In genomic region chr12:78332107-78332506, GRCm38 (mm10) we compare ENCODE assay signal across 8 mouse cellular contexts.
A peak's percentile ranks its signal among the peaks of the same experiment; 100 is the strongest.
DNase-seq lines count a peak whose midpoint lies in the region; ATAC-seq and TF ChIP-seq lines count a peak whose summit lies in the region.

No protein-coding gene starts in this region.

- no peaks in the 10 kb centered on the region for H3K36me3 ChIP-seq in thymus, adult 2 months (ENCODE audit: control insufficient read depth, insufficient read depth, low read length)
- no peaks in the 10 kb centered on the region for H3K36me3 ChIP-seq in embryonic facial prominence, embryonic 11.5 days (replicated peaks; ENCODE audit: control insufficient read depth, insufficient read depth, low read depth, low read length)
- no peaks in the 10 kb centered on the region for H3K36me3 ChIP-seq in hindbrain, embryonic 10.5 days

- no peak overlapping the region for H3K4me2 ChIP-seq in embryonic facial prominence, embryonic 11.5 days (ENCODE audit: low read depth, low read length)

- TF ChIP-seq CTCF in thymus, adult 2 months (IDR thresholded peaks at IDR 0.05; ENCODE audit: borderline replicate concordance, control insufficient read depth, extremely low read depth, insufficient read depth, low read length, poor library complexity): no peak

- no peaks in the 10 kb centered on the region for H3K4me1 ChIP-seq in thymus, adult 2 months (replicated peaks; ENCODE audit: control insufficient read depth, insufficient read depth, low read length)
- H3K4me1 ChIP-seq in embryonic facial prominence, embryonic 11.5 days (ENCODE audit: control insufficient read depth, insufficient read depth, low read length): no peaks in the 10 kb centered on the region
- no peaks in the 10 kb centered on the region for H3K4me1 ChIP-seq in hindbrain, embryonic 10.5 days (replicated peaks)

- ATAC-seq in embryonic facial prominence, embryonic 11.5 days (replicated peaks; ENCODE audit: insufficient number of reproducible peaks, low FRiP score, low TSS enrichment, low read depth): no peak
- ATAC-seq in megakaryocyte-erythroid progenitor cell, adult 5-6 weeks (replicated peaks; ENCODE audit: low FRiP score, low TSS enrichment, poor library complexity, severe bottlenecking): peak; percentile 73

- no peak overlapping the region for H3K9ac ChIP-seq in embryonic facial prominence, embryonic 11.5 days (replicated peaks; ENCODE audit: low read length)

- H3K4me3 ChIP-seq in thymus, adult 2 months (ENCODE audit: control insufficient read depth, insufficient read depth, low read length): no peak overlapping the region
- no peak overlapping the region for H3K4me3 ChIP-seq in embryonic facial prominence, embryonic 11.5 days (ENCODE audit: low read depth, low read length)
- H3K4me3 ChIP-seq in hindbrain, embryonic 10.5 days: no peak overlapping the region

- WGBS in thymus, adult 2 months: 69% methylated on average over 3 of the region's 3 CpGs
- WGBS in embryonic facial prominence, embryonic 11.5 days: 69% methylated on average over 3 of the region's 3 CpGs
- WGBS in hindbrain, embryonic 10.5 days: 76% methylated on average over 3 of the region's 3 CpGs

- H3K9me3 ChIP-seq in embryonic facial prominence, embryonic 11.5 days (replicated peaks; ENCODE audit: control insufficient read depth, low read length): no peaks in the 10 kb centered on the region
- H3K9me3 ChIP-seq in hindbrain, embryonic 10.5 days: no peaks in the 10 kb centered on the region

- H3K27me3 ChIP-seq in thymus, adult 2 months (ENCODE audit: control insufficient read depth, insufficient read depth, low read length): no peaks in the 10 kb centered on the region
- no peaks in the 10 kb centered on the region for H3K27me3 ChIP-seq in embryonic facial prominence, embryonic 11.5 days (ENCODE audit: control insufficient read depth, insufficient read depth, low read length)
- H3K27me3 ChIP-seq in hindbrain, embryonic 10.5 days (ENCODE audit: insufficient read depth, poor library complexity, severe bottlenecking): no peaks in the 10 kb centered on the region

- TF ChIP-seq POLR2A in thymus, adult 2 months (IDR thresholded peaks at IDR 0.05; ENCODE audit: control insufficient read depth, extremely low read depth, insufficient read depth, low read length, poor library complexity): no peak

- H3K27ac ChIP-seq in thymus, adult 2 months (ENCODE audit: control insufficient read depth, insufficient read depth, low read length): no peak overlapping the region
- H3K27ac ChIP-seq in embryonic facial prominence, embryonic 11.5 days (replicated peaks; ENCODE audit: low read depth, low read length): no peak overlapping the region
- no peak overlapping the region for H3K27ac ChIP-seq in hindbrain, embryonic 10.5 days

- DNase-seq in thymus, adult 2 months: peak; percentile 37
- DNase-seq in thymus, adult 18-20 months: no peak
- peak; percentile 59 to 76 for DNase-seq in adrenal gland, postnatal 36 days
- peak; percentile 74 for DNase-seq in embryonic facial prominence, embryonic 11.5 days (ENCODE audit: low spot score)
- peak; percentile 44 for DNase-seq in hindbrain, embryonic 10.5 days (ENCODE audit: low spot score)
- peak; percentile 56 to 83 for DNase-seq in layer of hippocampus, postnatal 14 days (ENCODE audit: low spot score in 2 of 2)
- peak; percentile 36 for DNase-seq in thymus, postnatal 14 days

Comparison
In these comparisons a context has a peak if more than half of its experiments do, and no peak if none do; other contexts are left out.
1. DNase-seq: peak in thymus, adult 2 months (single experiment), adrenal gland, postnatal 36 days (2 of 2), embryonic facial prominence, embryonic 11.5 days (single experiment), hindbrain, embryonic 10.5 days (single experiment), layer of hippocampus, postnatal 14 days (2 of 2) and thymus, postnatal 14 days (single experiment); none in thymus, adult 18-20 months (0 of 2).